Mouse (Mus musculus): ENCODE results near the gene Rfx8. TPM values are rescaled to one million over a fixed set of nuclear protein-coding genes. Genes with fewer than 3 reads are reported as not detected.

Rfx8 gene
- not detected for total RNA-seq (2023)

GRCm38 (mm10) chr1:39720632-39721350 is at the start of gene Rfx8:
TSS of gene Rfx8 (minus strand) at chr1:39720997.

GRCm38 (mm10) chr1:39651241-39651548 is 69.6 kb downstream of the Rfx8 start, which contains the start of gene Creg2:
TSS of gene Creg2 (minus strand) at chr1:39651474.

Other genes with a start within 250 kb of the Rfx8 start
- gene Tbc1d8, start 242.2 kb downstream of the Rfx8 start, total RNA-seq (2023): 2.8 TPM
- gene Cnot11, start 186.0 kb downstream of the Rfx8 start, total RNA-seq (2023): 26.1 TPM
- gene Rnf149, start 143.6 kb downstream of the Rfx8 start, total RNA-seq (2023): 31.4 TPM
- gene Creg2, start 69.5 kb downstream of the Rfx8 start, total RNA-seq (2023): not detected
- not detected for gene Gm3646, start 84.3 kb upstream of the Rfx8 start, total RNA-seq (2023)
- gene Map4k4, start 179.9 kb upstream of the Rfx8 start, total RNA-seq (2023): 340 TPM

Data from CD8-positive naive resting alpha-beta T cell, adult 57 days (primary cell).